Mouse (Mus musculus): ENCODE data around the gene Rcc2. TPM values are rescaled to one million over a fixed set of nuclear protein-coding genes. Genes with fewer than 3 reads are reported as not detected.

Gene Rcc2
- polyA plus RNA-seq (2016; fragmentation: Nextera tagmentation; extraction: Ambion mirVana): 38.5 and 40.6 TPM in 2 replicates

DNA sequence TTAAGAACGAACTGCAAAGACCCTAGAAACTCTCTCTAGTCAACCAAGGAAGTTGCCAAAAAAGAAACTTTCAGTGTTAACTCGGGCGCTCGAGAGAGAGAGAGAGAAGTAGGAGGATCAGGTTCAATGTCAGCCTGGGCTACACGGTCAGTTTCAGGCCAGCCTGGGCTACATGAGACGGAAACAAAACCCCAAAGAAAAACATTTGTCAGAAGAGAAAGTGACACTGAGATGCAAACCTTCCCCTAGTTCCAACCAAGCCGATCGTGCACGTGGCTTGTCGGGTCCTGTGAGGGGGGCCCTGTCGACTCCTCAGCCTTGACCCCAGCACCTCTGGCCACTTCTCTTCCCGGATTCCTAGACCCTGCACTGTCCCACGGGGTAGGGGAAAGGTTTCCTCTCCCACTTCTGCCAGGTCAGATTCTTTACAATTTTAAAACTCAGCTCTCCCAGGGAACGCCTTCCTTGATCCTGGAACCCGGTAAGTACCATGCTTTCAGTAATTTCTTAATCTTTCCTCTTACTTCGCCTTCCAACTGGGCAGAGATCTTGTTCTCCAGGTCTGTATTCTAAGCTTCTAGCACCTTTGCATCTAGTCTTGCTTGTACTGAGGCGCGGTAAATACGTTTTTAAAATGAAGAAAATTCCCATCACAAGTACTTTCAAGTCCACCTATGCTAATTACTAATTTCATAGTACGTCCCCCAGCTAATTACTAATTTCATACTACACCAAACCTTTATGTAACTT, at the start of gene Rcc2:
Gene Rcc2, plus strand, starts transcription at position 273 of the 750 bp plus-strand sequence.
- H3K27ac ChIP-seq (ENCODE audit: poor library complexity, severe bottlenecking): peak within 1 kb of the TSS; percentile 95
- H3K4me1 ChIP-seq (replicated peaks): peaks cover 33% of the 10 kb centered on the region
- peaks cover 12% of the 10 kb centered on the region for H3K27me3 ChIP-seq (replicated peaks)
- no peaks in the 10 kb centered on the region for H3K36me3 ChIP-seq
- H3K4me2 ChIP-seq: peak within 1 kb of the TSS; percentile 82
- no peaks in the 10 kb centered on the region for H3K9me3 ChIP-seq (replicated peaks)
- H3K9ac ChIP-seq: peak within 1 kb of the TSS; percentile 94
- 7% methylated on average over 20 of the region's 20 CpGs for WGBS
- peak within 1 kb of the TSS; percentile 80 for H3K4me3 ChIP-seq
- no peak for ATAC-seq (ENCODE audit: insufficient number of reproducible peaks, low FRiP score)

DNA sequence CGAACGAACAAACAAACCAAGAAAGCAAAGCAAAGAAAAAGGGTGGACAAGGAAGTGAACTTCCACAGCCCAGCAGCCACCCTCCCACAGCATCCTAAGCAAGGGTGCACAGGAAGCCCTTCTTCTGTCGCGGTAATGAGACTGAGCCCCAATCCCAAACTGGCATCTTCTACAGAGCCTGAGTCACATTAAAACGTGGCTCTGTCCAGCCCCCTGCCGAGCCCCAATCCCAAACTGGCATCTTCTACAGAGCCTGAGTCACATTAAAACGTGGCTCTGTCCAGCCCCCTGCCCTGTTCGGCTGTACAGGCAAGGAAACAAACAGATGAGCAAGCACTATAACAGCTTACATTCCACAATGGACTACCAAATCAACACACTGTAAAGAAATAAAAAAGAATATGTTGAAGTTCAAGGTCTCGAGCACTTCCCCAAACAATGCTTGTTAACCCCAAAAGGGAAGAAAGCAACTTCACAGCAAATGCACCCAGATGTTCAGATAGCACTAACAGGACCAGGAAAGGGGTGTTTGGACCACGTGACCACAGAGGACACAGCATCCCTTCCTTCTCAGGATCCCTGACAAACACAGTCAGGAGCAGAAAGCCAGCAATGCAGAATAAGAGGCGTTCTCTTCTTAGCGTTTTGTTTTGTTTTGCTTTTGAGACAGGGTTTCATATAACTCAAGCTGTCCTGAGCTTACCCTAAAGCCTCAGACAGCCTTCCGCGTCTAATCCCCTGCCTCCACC, 46.3 kb upstream of the Rcc2 start:
- H3K27me3 ChIP-seq (replicated peaks): peaks cover 6% of the 10 kb centered on the region; the same call in 1 of the 2 replicates
- no peaks in the 10 kb centered on the region for H3K36me3 ChIP-seq
- H3K9ac ChIP-seq: no peak overlapping the region
- no peak overlapping the region for H3K4me3 ChIP-seq
- no peaks in the 10 kb centered on the region for H3K9me3 ChIP-seq (replicated peaks)
- H3K27ac ChIP-seq (ENCODE audit: poor library complexity, severe bottlenecking): no peak overlapping the region
- 51% methylated on average over 14 of the region's 14 CpGs for WGBS
- ATAC-seq (ENCODE audit: insufficient number of reproducible peaks, low FRiP score): no peak
- H3K4me2 ChIP-seq: no peak overlapping the region
- peaks cover 30% of the 10 kb centered on the region for H3K4me1 ChIP-seq (replicated peaks)

DNA sequence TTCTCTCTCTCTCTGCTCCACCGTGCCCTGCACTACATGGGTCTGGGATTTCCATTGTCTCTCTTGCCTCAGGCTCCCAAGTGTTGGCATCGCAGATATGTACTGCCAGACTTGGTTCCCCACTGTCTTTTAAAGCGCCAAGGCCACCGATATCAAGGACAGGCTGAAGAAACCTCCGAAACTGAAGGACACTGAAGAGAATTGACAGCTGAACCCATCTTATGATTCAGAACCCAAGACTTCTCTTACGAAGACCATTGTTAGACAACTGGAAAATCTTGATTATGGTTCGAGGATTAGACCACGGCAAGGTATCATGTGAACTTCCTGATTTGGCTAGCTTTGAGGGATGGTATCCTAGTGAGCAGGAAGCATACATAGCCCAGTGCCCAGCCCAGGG, 45.5 kb upstream of the Rcc2 start:
- no peak overlapping the region for H3K27ac ChIP-seq (ENCODE audit: poor library complexity, severe bottlenecking)
- no peaks in the 10 kb centered on the region for H3K9me3 ChIP-seq (replicated peaks)
- peaks cover 6% of the 10 kb centered on the region; the same call in 1 of the 2 replicates for H3K27me3 ChIP-seq (replicated peaks)
- H3K4me3 ChIP-seq: no peak overlapping the region
- H3K9ac ChIP-seq: no peak overlapping the region
- no peak for ATAC-seq (ENCODE audit: insufficient number of reproducible peaks, low FRiP score)
- peaks cover 23% of the 10 kb centered on the region for H3K4me1 ChIP-seq (replicated peaks)
- no peaks in the 10 kb centered on the region for H3K36me3 ChIP-seq
- WGBS: 60% methylated on average over 8 of the region's 8 CpGs
- H3K4me2 ChIP-seq: no peak overlapping the region

DNA sequence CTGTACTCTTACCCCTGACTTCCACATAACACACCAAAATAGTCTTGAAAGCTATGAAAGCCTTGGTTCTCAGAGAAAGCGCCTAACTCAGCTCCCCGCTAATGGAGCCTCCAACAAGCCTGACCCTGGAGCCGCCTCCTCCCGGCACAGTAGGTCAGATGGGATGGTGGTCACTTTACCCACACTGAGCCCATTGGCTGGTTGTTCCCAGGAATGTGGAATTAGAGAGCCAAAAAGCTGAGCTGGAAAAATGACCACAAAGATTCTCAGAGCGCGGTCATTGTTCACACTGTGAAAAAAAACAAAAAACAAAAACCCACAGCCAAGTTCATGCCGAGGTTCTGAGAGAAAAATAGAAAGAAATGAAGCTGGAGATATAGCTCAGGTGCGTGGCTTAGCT, 43.8 kb upstream of the Rcc2 start:
- Histone ChIP-seq H3K27me3 (replicated peaks) (peaks cover 6% of the 10 kb centered on the region; the same call in 1 of the 2 replicates), H3K36me3 (no peaks in the 10 kb centered on the region), H3K27ac (ENCODE audit: poor library complexity, severe bottlenecking) (no peak overlapping the region), H3K9me3 (replicated peaks) (no peaks in the 10 kb centered on the region), H3K4me1 (replicated peaks) (peaks cover 22% of the 10 kb centered on the region), H3K9ac (no peak overlapping the region), H3K4me3 (no peak overlapping the region), H3K4me2 (no peak overlapping the region)
- WGBS: 77% methylated on average over 8 of the region's 8 CpGs
- ATAC-seq (ENCODE audit: insufficient number of reproducible peaks, low FRiP score): no peak

DNA sequence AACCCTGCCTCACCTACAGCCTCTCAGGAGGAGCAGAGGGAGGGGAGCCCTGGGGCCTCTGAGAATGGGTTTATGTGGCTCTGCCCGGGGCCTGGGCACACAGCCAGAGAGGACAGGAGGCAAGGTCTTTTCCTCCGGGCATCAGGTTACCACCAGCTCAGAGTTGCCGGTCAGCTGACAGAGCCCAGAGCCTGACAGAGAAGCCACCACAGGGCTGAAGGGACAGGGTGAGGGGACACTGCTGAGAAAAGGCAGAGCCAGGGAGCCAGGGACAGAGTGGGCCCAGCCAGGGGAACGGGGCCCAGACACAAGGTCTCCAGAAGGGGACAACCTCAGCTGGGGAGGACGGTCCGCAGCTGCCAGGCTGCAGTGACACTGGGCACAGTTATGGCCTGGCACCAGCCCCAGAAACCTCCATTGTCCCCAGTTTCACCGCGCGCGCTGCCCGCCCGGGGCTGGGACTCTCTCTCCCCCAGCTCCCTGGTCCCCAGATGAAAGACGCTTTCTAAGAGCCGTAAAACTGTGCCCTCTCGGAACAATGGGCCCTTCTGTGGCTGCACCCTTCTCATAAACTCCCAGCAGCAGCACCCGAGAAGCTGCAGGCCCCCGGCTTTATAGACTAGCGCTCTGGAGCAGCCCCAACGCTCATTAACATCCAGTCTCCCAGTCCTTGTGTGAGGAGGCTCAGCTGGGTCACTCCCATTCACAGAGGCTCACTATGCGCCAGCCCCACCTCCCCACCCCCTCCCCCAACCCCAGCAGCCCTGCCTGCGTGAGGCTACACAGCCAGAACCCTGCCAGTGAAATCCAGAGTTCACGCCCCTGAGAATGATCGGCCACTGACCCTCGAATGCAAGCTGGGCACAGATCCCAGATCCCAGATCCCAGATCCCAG, 42.4 kb upstream of the Rcc2 start:
- Histone ChIP-seq H3K4me2 (peak overlapping the region; percentile 55), H3K27ac (ENCODE audit: poor library complexity, severe bottlenecking) (peak overlapping the region; percentile 97), H3K36me3 (no peaks in the 10 kb centered on the region), H3K4me1 (replicated peaks) (peaks cover 34% of the 10 kb centered on the region), H3K27me3 (replicated peaks) (0 out of 2 replicates have a peak, but pooled peaks cover 6% of the 10 kb centered on the region), H3K4me3 (peak overlapping the region; percentile 7; the same call in 1 of the 2 replicates), H3K9me3 (replicated peaks) (no peaks in the 10 kb centered on the region), H3K9ac (peak overlapping the region; percentile 53)
- ATAC-seq (ENCODE audit: insufficient number of reproducible peaks, low FRiP score): peak; percentile 82
- WGBS: 6% methylated on average over 23 of the region's 24 CpGs

DNA sequence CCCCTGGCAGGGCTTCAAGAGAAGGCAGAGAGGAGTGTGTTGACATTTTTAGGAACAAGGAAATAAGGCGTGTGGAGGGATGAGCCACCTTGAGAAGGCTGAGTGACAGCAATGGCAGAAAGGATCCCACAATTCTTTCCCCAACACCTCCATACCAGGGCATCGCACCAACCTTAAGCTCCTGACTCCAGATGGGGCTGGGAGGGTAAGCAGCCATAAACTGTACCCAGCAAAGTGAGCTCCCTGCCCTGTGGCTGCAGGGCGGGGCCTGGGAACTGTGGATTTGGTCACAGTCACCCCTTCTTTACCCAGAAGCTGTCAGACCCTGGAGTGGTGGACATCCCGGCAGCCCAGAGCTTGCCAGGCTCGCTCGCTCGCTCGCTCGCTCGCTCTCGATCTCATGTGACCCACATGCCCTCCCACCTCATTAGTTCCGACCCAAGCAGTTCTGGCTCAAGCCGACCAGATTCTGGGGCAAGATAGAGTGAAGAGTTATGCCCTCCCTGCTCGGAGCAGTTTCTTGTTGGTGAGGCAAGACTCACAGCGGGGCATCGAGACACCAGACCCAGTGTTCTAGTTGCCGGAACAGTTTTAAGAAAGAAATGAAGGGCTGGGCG, 38.8 kb upstream of the Rcc2 start:
- 77% methylated on average over 18 of the region's 18 CpGs for WGBS
- H3K4me1 ChIP-seq (replicated peaks): peaks cover 43% of the 10 kb centered on the region
- H3K4me3 ChIP-seq: no peak overlapping the region
- H3K9me3 ChIP-seq (replicated peaks): no peaks in the 10 kb centered on the region
- ATAC-seq (ENCODE audit: insufficient number of reproducible peaks, low FRiP score): no peak
- no peak overlapping the region for H3K4me2 ChIP-seq
- H3K9ac ChIP-seq: no peak overlapping the region
- H3K36me3 ChIP-seq: no peaks in the 10 kb centered on the region
- no peak overlapping the region for H3K27ac ChIP-seq (ENCODE audit: poor library complexity, severe bottlenecking)
- H3K27me3 ChIP-seq (replicated peaks): no peaks in the 10 kb centered on the region

DNA sequence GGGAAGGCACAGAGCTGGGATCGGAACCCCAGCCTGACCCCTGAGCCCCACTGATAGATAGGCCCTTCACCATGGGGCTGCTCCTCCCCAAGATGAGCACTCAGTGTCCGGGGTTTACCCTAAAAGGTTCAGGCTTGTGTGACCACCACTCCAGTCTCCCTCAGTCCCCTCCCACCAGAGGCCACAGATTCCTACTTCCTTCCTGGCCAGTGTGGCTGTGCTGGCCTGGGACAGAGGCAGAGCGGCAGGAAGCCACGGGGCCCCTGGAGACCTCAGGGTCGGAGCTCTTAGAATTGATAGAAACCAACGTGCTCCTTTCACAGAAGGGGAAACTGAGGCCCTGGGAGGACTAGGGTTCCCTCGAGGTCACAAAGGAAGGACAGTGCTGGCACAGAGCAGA, 37.9 kb upstream of the Rcc2 start:
- 0 out of 2 replicates have a peak, but pooled peaks have one; percentile 10 for ATAC-seq (ENCODE audit: insufficient number of reproducible peaks, low FRiP score)
- WGBS: 25% methylated on average over 7 of the region's 7 CpGs
- Histone ChIP-seq H3K27me3 (replicated peaks) (no peaks in the 10 kb centered on the region), H3K36me3 (no peaks in the 10 kb centered on the region), H3K4me2 (no peak overlapping the region), H3K4me3 (no peak overlapping the region), H3K4me1 (replicated peaks) (peaks cover 35% of the 10 kb centered on the region), H3K9ac (no peak overlapping the region), H3K9me3 (replicated peaks) (no peaks in the 10 kb centered on the region), H3K27ac (ENCODE audit: poor library complexity, severe bottlenecking) (no peak overlapping the region)

DNA sequence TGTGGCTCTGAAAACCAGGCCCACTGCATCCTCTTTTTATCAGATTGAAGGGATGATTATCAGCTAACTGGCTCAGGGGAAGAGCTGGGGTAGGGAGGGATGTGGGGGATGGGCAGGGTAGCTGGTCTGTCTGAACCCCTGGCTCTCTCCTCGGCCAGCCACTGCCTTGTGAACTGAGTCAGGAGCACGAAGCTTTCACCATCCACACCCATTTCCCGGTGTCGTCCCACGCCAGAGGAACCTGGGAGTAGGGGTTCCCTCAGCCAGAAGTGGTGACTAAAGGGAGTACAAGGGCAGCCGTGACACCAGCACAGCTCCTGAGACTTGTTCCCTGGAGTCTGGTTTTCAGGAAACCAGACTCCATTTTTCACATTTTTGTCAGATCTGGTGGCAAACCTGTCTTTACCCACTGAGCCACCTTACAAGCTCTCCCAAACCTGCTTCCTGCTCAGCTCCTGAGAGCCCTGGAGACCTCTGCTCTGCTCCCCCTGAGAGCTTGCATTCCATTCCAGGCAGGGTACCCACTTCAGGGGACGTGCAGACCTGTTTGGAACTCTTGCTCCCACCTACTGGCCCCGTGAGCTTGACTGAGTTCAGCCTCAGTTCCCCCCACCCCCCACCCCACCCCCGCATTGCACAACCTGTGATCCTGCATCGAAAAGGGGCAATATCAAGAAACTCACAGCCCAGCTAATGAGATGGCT, 37.3 kb upstream of the Rcc2 start:
- Histone ChIP-seq H3K9me3 (replicated peaks) (no peaks in the 10 kb centered on the region), H3K9ac (no peak overlapping the region), H3K4me1 (replicated peaks) (peaks cover 29% of the 10 kb centered on the region), H3K4me3 (no peak overlapping the region), H3K4me2 (no peak overlapping the region), H3K36me3 (no peaks in the 10 kb centered on the region), H3K27me3 (replicated peaks) (no peaks in the 10 kb centered on the region), H3K27ac (ENCODE audit: poor library complexity, severe bottlenecking) (no peak overlapping the region)
- ATAC-seq (ENCODE audit: insufficient number of reproducible peaks, low FRiP score): no peak
- WGBS: 20% methylated on average over 10 of the region's 10 CpGs

DNA sequence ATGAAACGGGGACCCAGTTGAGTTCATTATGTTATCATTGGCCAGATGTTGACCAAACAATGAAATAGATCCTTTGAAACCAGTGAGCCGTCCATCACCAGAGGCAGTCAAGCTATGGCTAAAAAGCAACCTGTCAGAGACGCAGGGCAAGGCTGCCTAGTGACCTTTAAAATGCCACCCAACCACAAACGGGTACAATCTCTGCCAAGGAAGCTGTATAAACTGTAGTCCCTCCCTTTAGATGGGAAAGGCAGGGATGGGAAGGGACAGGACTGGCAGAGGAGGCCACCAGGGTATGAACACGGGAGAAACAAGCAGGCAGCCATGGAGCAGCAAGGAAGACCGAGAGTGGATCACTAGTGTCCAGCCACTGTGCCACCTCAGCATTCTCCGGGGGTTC, 35.3 kb upstream of the Rcc2 start:
- Histone ChIP-seq H3K36me3 (no peaks in the 10 kb centered on the region), H3K9ac (no peak overlapping the region), H3K27ac (ENCODE audit: poor library complexity, severe bottlenecking) (no peak overlapping the region), H3K4me1 (replicated peaks) (peaks cover 21% of the 10 kb centered on the region), H3K27me3 (replicated peaks) (no peaks in the 10 kb centered on the region), H3K4me3 (no peak overlapping the region), H3K4me2 (no peak overlapping the region), H3K9me3 (replicated peaks) (no peaks in the 10 kb centered on the region)
- 75% methylated on average over 7 of the region's 7 CpGs for WGBS
- ATAC-seq (ENCODE audit: insufficient number of reproducible peaks, low FRiP score): no peak

DNA sequence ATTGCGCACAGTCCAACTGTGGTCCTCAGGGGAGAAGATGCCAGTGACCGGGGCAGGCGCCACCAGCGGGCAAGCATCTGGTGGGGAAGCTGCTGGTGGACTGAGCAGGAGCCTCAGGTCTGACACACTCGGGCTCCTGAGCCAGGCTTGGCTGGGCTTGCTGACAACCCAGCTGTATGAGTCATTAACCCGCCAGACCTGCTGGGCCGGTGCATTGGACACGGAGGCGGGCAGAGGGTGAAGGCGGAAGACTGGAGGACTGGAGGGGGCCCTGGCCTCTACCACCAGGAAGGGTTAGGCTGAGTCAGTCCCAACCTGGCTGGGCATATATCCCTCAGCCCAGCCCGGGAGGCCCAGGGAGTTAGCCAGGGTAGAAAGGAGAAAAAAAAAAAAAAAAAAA, 34.6 kb upstream of the Rcc2 start, which contains the start of gene Arhgef10l:
Gene Arhgef10l, minus strand, starts transcription at position 253 of the 400 bp plus-strand sequence.
- Histone ChIP-seq H3K27me3 (replicated peaks) (no peaks in the 10 kb centered on the region), H3K9ac (no peak within 1 kb of the TSS), H3K27ac (ENCODE audit: poor library complexity, severe bottlenecking) (no peak within 1 kb of the TSS), H3K4me3 (no peak within 1 kb of the TSS), H3K9me3 (replicated peaks) (no peaks in the 10 kb centered on the region), H3K4me1 (replicated peaks) (peaks cover 21% of the 10 kb centered on the region), H3K36me3 (no peaks in the 10 kb centered on the region), H3K4me2 (no peak within 1 kb of the TSS)
- no peak for ATAC-seq (ENCODE audit: insufficient number of reproducible peaks, low FRiP score)
- 58% methylated on average over 11 of the region's 11 CpGs for WGBS

All from heart, embryonic 12.5 days (tissue).